Mouse (Mus musculus): ENCODE measurements around the gene Sun5.

- TF ChIP-seq POLR2A (IDR thresholded peaks at IDR 0.05; ENCODE audit: low read depth, low read length) (no peak), CTCF (IDR thresholded peaks at IDR 0.05; ENCODE audit: extremely low read depth, insufficient read length, insufficient replicate concordance, low read depth, low read length) (no peak)
These were observed 62.0 kb downstream of the Sun5 start for GRCm38 (mm10) chr2:153808841-153809240.
